Mouse (Mus musculus): ENCODE results near the gene Diexf. TPM values are rescaled to one million over a fixed set of nuclear protein-coding genes. Genes with fewer than 3 reads are reported as not detected.

Diexf gene
- 7.8 TPM for polyA plus RNA-seq (2017; shearing (Covaris generic))

DNA sequence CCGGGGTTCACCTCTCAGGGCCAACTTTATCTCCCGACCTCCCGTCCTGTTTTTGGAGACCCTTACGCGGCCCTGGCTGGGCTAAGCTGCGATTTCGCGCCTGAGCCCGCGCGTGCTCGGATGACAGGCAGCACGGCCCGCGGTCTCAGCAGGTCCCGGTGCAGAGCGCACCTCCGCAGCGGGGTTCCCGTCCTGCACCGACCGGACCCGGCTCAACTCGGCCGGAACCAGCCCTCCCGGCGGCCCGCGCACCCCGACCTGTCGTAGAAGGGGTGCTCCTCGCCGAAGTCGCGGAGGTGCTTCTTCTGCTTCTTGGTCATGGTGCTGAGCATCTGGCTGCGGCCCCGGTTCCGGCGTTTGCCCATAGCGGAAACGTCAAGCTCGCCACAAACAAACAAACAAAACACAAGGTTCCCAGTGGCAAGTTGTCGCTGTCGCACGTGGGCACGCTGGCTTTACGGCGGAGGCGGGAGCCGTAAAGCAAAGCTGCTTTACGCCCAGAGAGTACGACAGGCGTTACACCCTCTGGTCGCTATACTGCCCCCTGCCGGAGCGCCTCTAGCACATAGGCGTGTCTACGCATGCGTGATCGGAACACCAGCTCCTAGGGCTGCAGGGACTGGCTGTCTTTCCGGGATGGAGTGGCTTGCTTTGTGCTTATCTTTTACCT is at the start of gene Diexf:
Gene Diexf, minus strand, starts transcription at position 487 of the 670 bp plus-strand sequence.

DNA sequence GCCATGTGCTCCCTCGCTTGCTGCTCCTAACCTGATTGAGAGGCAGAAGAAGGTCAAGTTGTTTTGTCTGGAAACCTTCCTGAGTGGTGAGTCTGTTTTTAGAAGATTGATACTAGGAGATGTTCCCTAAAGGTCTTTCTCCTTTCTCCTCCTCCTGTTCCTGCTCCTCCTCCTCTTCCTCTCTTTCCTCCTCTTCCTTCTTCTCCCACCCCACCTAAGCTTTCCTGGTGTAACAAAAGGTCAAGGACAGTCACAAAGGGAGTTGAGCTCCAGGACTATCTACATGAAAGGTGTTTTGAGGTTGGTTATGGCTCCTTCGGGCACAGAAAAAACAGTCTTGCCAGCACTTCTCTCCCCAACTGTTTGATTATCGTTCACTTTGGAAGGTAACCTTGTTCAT is 37.7 kb upstream of the Diexf start, which contains the start of gene A130010J15Rik:
Gene A130010J15Rik, plus strand, starts transcription at position 301 of the 400 bp plus-strand sequence.

DNA sequence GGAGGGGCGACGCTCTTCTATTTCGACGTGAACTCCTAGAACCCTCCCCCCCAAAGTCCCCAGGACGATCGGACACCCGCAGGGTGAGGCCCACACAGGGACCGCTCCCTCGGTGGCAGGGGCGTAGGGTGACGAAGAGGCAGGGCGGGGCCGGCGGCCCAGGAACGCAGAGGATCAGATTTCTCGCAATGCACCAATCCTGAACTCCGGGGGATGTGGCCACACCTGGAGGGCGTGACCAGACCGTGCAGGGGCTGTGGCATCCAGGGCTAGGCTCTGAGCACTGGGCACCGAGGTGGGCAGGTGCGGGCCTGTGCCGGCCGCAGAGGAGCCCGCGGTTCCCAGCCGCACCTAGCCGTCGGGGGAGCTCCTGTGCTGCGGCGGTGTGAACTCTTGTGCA is 22.8 kb upstream of the Diexf start, which contains the start of gene Irf6:
Gene Irf6, plus strand, starts transcription at position 240 of the 400 bp plus-strand sequence.

Other genes with a start within 250 kb of the Diexf start
- not detected for gene Syt14, start 94.5 kb downstream of the Diexf start, polyA plus RNA-seq (2017; shearing (Covaris generic))
- gene Irf6, start 22.8 kb upstream of the Diexf start, polyA plus RNA-seq (2017; shearing (Covaris generic)), result 19.7 TPM
- gene A130010J15Rik, start 37.8 kb upstream of the Diexf start, polyA plus RNA-seq (2017; shearing (Covaris generic)), result 9.4 TPM
- gene Traf3ip3, start 71.4 kb upstream of the Diexf start, polyA plus RNA-seq (2017; shearing (Covaris generic)), result 323 TPM
- 44.9 TPM for gene Lamb3, start 77.4 kb upstream of the Diexf start, polyA plus RNA-seq (2017; shearing (Covaris generic))
- gene Hsd11b1, start 133.8 kb upstream of the Diexf start, polyA plus RNA-seq (2017; shearing (Covaris generic)), result 85.3 TPM
- 0.95 TPM for gene G0s2, start 142.9 kb upstream of the Diexf start, polyA plus RNA-seq (2017; shearing (Covaris generic))
- not detected for gene Camk1g, start 240.0 kb upstream of the Diexf start, polyA plus RNA-seq (2017; shearing (Covaris generic))

Data from naive thymus-derived CD4-positive, alpha-beta T cell, adult 5 months (primary cell).